In genomic region chr4:102533183-102534048, GRCm38 (mm10) we compare ENCODE assay signal across 8 mouse cellular contexts.
DNase-seq lines count a peak whose midpoint lies in the region; ATAC-seq and TF ChIP-seq lines count a peak whose summit lies in the region.

No protein-coding gene starts in this region.

- no peaks in the 10 kb centered on the region for H3K27me3 ChIP-seq in kidney, postnatal 0 days (ENCODE audit: insufficient read depth, low read length)
- no peaks in the 10 kb centered on the region for H3K27me3 ChIP-seq in midbrain, embryonic 14.5 days (ENCODE audit: control insufficient read depth, insufficient read depth, low read length)

- no peak overlapping the region for H3K9ac ChIP-seq in kidney, postnatal 0 days (ENCODE audit: low read depth, low read length)
- H3K9ac ChIP-seq in midbrain, embryonic 14.5 days (replicated peaks; ENCODE audit: low read length) = no peak overlapping the region

- TF ChIP-seq CTCF in kidney, postnatal 0 days (IDR thresholded peaks at IDR 0.05; ENCODE audit: low read depth) = no peak

- H3K9me3 ChIP-seq in kidney, postnatal 0 days (replicated peaks; ENCODE audit: low read length) = no peaks in the 10 kb centered on the region
- H3K9me3 ChIP-seq in midbrain, embryonic 14.5 days (ENCODE audit: control insufficient read depth, low read length) = no peaks in the 10 kb centered on the region

- ATAC-seq in kidney, postnatal 0 days (replicated peaks; ENCODE audit: low FRiP score, low read depth) = no peak; the same call in 1 of the 2 replicates
- no peak for ATAC-seq in midbrain, embryonic 14.5 days (ENCODE audit: low FRiP score, low TSS enrichment)
- ATAC-seq in megakaryocyte-erythroid progenitor cell, adult 5-6 weeks (replicated peaks; ENCODE audit: low FRiP score, low TSS enrichment, poor library complexity, severe bottlenecking) = no peak

- no peaks in the 10 kb centered on the region for H3K4me1 ChIP-seq in kidney, postnatal 0 days (replicated peaks; ENCODE audit: insufficient read depth, low read length)
- peaks cover 17% of the 10 kb centered on the region for H3K4me1 ChIP-seq in midbrain, embryonic 14.5 days (ENCODE audit: control insufficient read depth, insufficient read depth, low read length)

- H3K27ac ChIP-seq in kidney, postnatal 0 days = no peak overlapping the region
- peak overlapping the region; percentile 54 for H3K27ac ChIP-seq in midbrain, embryonic 14.5 days (replicated peaks; ENCODE audit: low read depth, low read length)

- DNase-seq in ovary, adult 18-20 months (ENCODE audit: low spot score) = peak; percentile 6
- no peak for DNase-seq in ovary, postnatal 10 days (ENCODE audit: low spot score)
- peak; percentile 62 for DNase-seq in cerebellum, adult 11-12 months
- DNase-seq in gastrocnemius, postnatal 4 days (ENCODE audit: low spot score in 2 of 2) = peak; percentile 25 to 57
- DNase-seq in kidney, postnatal 0 days (ENCODE audit: low spot score) = peak; percentile 57
- DNase-seq in midbrain, embryonic 14.5 days = no peak
- no peak for DNase-seq in spleen, postnatal 4 days (ENCODE audit: low spot score in 2 of 2)

- H3K4me2 ChIP-seq in kidney, postnatal 0 days (ENCODE audit: low read length) = no peak overlapping the region
- no peak overlapping the region for H3K4me2 ChIP-seq in midbrain, embryonic 14.5 days (ENCODE audit: low read length)

- no peaks in the 10 kb centered on the region for H3K36me3 ChIP-seq in kidney, postnatal 0 days (ENCODE audit: insufficient read depth, low read length)
- H3K36me3 ChIP-seq in midbrain, embryonic 14.5 days (ENCODE audit: control insufficient read depth, insufficient read depth, low read length) = no peaks in the 10 kb centered on the region

- no peak overlapping the region for H3K4me3 ChIP-seq in kidney, postnatal 0 days (replicated peaks; ENCODE audit: low read depth, low read length)
- H3K4me3 ChIP-seq in midbrain, embryonic 14.5 days (replicated peaks; ENCODE audit: low read depth, low read length) = no peak overlapping the region

- WGBS in kidney, postnatal 0 days = 62% methylated on average over 8 of the region's 8 CpGs
- WGBS in midbrain, embryonic 14.5 days = 53% methylated on average over 8 of the region's 8 CpGs

Comparison
In these comparisons a context has a peak if more than half of its experiments do, and no peak if none do; other contexts are left out.
1. DNase-seq: peak in ovary, adult 18-20 months (single experiment), cerebellum, adult 11-12 months (single experiment), gastrocnemius, postnatal 4 days (2 of 2) and kidney, postnatal 0 days (single experiment); none in ovary, postnatal 10 days (single experiment), midbrain, embryonic 14.5 days (single experiment) and spleen, postnatal 4 days (0 of 2).